Mouse (Mus musculus): Measurements from ENCODE around the gene Gm136. TPM values are rescaled to one million over a fixed set of nuclear protein-coding genes. Genes with fewer than 3 reads are reported as not detected.

Gm136 gene
- total and polyA plus RNA-seq, 3 experiments: not detected

DNA sequence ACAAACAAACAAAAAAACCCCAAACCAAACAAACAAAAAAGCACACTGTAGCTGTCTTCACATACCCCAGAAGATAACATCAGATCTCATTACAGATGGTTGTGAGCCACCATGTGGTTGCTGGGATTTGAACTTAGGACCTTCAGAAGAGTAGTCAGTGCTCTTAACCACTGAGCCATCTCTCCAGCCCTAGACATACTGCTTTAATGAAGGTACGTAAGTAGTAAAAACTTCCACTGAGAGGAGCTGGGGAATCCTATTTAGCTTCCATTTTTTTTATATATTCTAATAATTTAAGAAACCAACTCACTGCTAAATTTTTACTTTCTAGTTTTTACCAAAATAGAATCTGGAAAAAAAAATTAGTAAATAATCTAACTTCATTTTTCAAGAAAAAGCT lies 41.0 kb downstream of the Gm136 start:
- no peak for DNase-seq

DNA sequence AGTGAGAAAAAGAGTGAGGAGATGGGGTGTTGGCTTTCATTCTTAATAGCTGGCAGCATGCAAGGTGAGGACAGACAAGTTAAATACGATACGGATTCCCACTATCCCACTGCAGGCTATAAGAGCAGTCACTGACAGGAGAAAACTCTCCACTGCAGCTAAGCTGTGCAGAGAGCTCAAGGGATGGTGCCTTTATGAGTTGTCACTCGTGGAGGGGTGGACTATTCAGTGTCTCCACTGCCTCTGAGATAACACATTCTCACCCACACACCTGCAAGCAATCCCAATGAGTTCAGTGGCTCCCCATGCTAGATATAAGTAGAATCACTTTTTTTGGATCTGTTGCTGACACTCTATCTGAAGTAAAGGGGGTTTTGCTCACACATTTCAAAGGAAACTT lies 47.9 kb downstream of the Gm136 start:
- no peak for DNase-seq

- no peak for DNase-seq
Measured at GRCm38 (mm10) chr4:34707248-34707647, 48.8 kb downstream of the Gm136 start.

GRCm38 (mm10) chr4:34703029-34703428 lies 53.0 kb downstream of the Gm136 start:
- no peak for DNase-seq

GRCm38 (mm10) chr4:34702231-34702630 lies 53.8 kb downstream of the Gm136 start:
- no peak for DNase-seq

DNA sequence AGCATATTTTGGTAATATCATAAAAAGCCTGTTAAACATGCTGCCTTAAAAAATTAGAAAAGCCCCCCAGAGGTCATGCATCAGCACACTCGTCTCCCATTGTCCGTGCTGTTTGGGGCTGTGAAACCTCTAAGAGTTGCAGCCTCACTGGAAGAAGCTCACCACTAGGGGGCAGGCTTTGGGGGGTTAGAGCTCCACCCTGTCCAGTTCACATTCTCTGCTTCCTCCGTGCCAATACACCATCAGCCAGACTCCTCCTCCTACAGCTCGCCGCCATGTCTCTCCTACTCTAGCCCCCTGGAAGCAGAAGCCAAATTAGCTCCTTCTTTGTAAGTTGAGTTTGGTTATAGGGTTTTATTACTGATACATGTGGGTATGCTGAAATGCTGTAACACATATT lies 54.5 kb downstream of the Gm136 start:
- peak; percentile 82 for DNase-seq

Other genes starting within 250 kb of the Gm136 start
- gene Akirin2, start 205.3 kb downstream of the Gm136 start, total RNA-seq (2021): 10 to 100 TPM; 74.8 to 78.0 TPM
- 23.5 and 54.9 TPM in 2 replicates for gene Akirin2, start 205.3 kb downstream of the Gm136 start, polyA plus RNA-seq (2012; rRNA removed)
- gene Orc3, start 141.3 kb downstream of the Gm136 start, total RNA-seq (2021): 10 to 100 TPM; 55.7 to 58.1 TPM
- 5.3 and 8.2 TPM in 2 replicates for gene Orc3, start 141.3 kb downstream of the Gm136 start, polyA plus RNA-seq (2012; rRNA removed)
- 10 to 100 TPM; 35.8 to 36.5 TPM for gene Rars2, start 141.3 kb downstream of the Gm136 start, total RNA-seq (2021)
- gene Rars2, start 141.3 kb downstream of the Gm136 start, polyA plus RNA-seq (2012; rRNA removed): 3.3 and 3.9 TPM in 2 replicates
- 10 to 100 TPM; 29.0 to 41.0 TPM for gene Slc35a1, start 68.8 kb downstream of the Gm136 start, total RNA-seq (2021)
- 7.9 and 8.3 TPM in 2 replicates for gene Slc35a1, start 68.8 kb downstream of the Gm136 start, polyA plus RNA-seq (2012; rRNA removed)
- under 1 TPM; 0.26 to 0.73 TPM for gene Cfap206, start 26.1 kb downstream of the Gm136 start, total RNA-seq (2021)
- not detected in 2 replicates for gene Cfap206, start 26.1 kb downstream of the Gm136 start, polyA plus RNA-seq (2012; rRNA removed)
- gene Smim8, start 22.2 kb upstream of the Gm136 start, total RNA-seq (2021): 10 to 100 TPM; 19.4 to 23.6 TPM
- 0.57 and 0.80 TPM in 2 replicates for gene Smim8, start 22.2 kb upstream of the Gm136 start, polyA plus RNA-seq (2012; rRNA removed)
- 10 to 100 TPM; 15.4 to 19.8 TPM for gene Zfp292, start 126.7 kb upstream of the Gm136 start, total RNA-seq (2021)
- gene Zfp292, start 126.7 kb upstream of the Gm136 start, polyA plus RNA-seq (2012; rRNA removed): 0.50 and 0.68 TPM in 2 replicates
- gene Cga, start 137.5 kb upstream of the Gm136 start, total RNA-seq (2021): not detected
- not detected in 2 replicates for gene Cga, start 137.5 kb upstream of the Gm136 start, polyA plus RNA-seq (2012; rRNA removed)

Data from adrenal gland, adult 2 months (tissue).